Mouse (Mus musculus) heart, embryonic 16.5 days (tissue): Measurements from ENCODE around the gene Gm37240. TPM values are rescaled to one million over a fixed set of nuclear protein-coding genes. Genes with fewer than 3 reads are reported as not detected.

ENCODE experiments used
- ATAC-seq: fragments of 200-750 bp; cut with Nextera tagmentation; replicated peaks from 2 replicates; pipeline ENCODE4 v1.8.0; 2017; ENCODE audit warnings: moderate number of reproducible peaks; ENCODE audit not compliant: insufficient read depth, low FRiP score; ENCODE audit errors: extremely low read depth
- H3K27ac ChIP-seq: fragments of 300-500 bp; sonication (generic); 2 replicates; pipeline ENCODE4 v1.5.1; 2014; ENCODE audit warnings: mild to moderate bottlenecking, low read length, control low read depth, moderate library complexity
- H3K27me3 ChIP-seq: fragments of 300-500 bp; sonication (generic); 2 replicates; pipeline ENCODE4 v1.6.1; 2014; ENCODE audit warnings: low read length, mixed read lengths; ENCODE audit not compliant: control insufficient read depth, insufficient read depth
- H3K36me3 ChIP-seq: fragments of 300-500 bp; sonication (generic); 2 replicates; pipeline ENCODE4 v1.6.1; 2014; ENCODE audit not compliant: control insufficient read depth, insufficient read depth
- H3K4me1 ChIP-seq: fragments of 300-500 bp; sonication (generic); 2 replicates; pipeline ENCODE4 v1.6.1; 2014; ENCODE audit warnings: low read length, mixed read lengths; ENCODE audit not compliant: control insufficient read depth, insufficient read depth
- H3K4me2 ChIP-seq: fragments of 300-500 bp; sonication (generic); 2 replicates; pipeline ENCODE4 v1.6.1; 2014; ENCODE audit warnings: low read depth, mild to moderate bottlenecking, control low read depth, low read length
- H3K4me3 ChIP-seq: fragments of 300-500 bp; sonication (generic); 2 replicates; pipeline ENCODE4 v1.5.1; 2014; ENCODE audit warnings: mild to moderate bottlenecking, control low read depth, low read length
- H3K9ac ChIP-seq: fragments of 300-500 bp; sonication (generic); 2 replicates; pipeline ENCODE4 v1.6.1; 2014; ENCODE audit warnings: low read length, control low read depth
- H3K9me3 ChIP-seq: fragments of 300-500 bp; sonication (generic); replicated peaks from 2 replicates; pipeline ENCODE4 v1.6.1; 2016; ENCODE audit warnings: low read length; ENCODE audit not compliant: control insufficient read depth
- WGBS: fragments of 180-500 bp; shearing (Covaris S2); extraction: QIAGEN DNeasy Blood & Tissue Kit; methylation state at CpG from one replicate; pipeline ENCODE4 v1.1.7; 2014; 5-methylcytosine and 5-hydroxymethylcytosine counted together
- polyA plus RNA-seq: library from polyadenylated mRNA; unstranded; fragments of >200 nt; fragmentation: Nextera tagmentation; extraction: Ambion mirVana; gene quantifications from 2 replicates; pipeline ENCODE4 v1.2.1, GENCODE M21; 2015

Gm37240 gene
- polyA plus RNA-seq, 1 experiment from 2014 or later = 18.4 TPM

DNA sequence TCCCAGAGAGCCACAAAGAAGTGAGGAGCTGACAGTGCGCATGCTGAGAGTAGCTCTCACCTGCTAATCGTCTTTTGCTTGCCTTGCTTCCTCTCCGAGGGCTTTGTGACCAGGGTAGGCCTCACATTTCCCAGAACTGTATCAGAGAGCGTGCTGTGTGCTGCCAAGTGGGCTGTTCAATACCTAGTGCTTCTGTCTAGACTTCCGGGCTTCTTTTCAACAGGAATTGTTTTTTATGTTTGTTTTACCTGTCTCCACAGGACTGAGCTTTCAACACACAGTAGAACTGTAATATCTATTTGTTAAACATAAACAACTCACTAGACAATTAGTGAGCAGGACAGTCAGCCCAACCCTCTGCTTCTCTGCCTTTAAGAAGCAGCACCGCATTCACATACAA is 42.0 kb downstream of the Gm37240 start:
- H3K27ac ChIP-seq = no peak overlapping the region
- no peak overlapping the region for H3K4me3 ChIP-seq
- 74% methylated on average over 6 of the region's 6 CpGs for WGBS
- no peaks in the 10 kb centered on the region for H3K27me3 ChIP-seq
- H3K36me3 ChIP-seq = no peaks in the 10 kb centered on the region
- no peak overlapping the region for H3K4me2 ChIP-seq
- H3K9me3 ChIP-seq = no peaks in the 10 kb centered on the region; the same call in 1 of the 2 replicates
- no peak for ATAC-seq
- no peak overlapping the region for H3K9ac ChIP-seq
- peaks cover 20% of the 10 kb centered on the region for H3K4me1 ChIP-seq

DNA sequence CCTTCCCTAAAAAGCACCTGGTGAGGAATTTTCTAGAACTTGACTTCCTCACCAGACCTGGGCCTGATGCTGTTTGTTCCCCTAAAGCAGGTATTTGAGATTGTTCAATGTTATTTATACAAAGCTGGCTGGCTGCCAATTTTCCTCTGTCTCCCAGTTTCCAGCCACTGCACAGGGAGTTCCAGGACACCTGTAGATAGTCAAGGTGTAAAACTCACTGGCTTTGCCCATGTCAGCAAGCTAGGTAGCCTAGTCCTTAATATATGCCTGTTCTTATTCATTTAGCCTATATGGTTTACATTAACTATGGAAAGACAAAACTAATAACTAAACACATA is 44.5 kb downstream of the Gm37240 start:
- Histone ChIP-seq H3K9ac (no peak overlapping the region), H3K27me3 (no peaks in the 10 kb centered on the region), H3K9me3 (no peaks in the 10 kb centered on the region; the same call in 1 of the 2 replicates), H3K36me3 (no peaks in the 10 kb centered on the region), H3K27ac (peak overlapping the region; percentile 90), H3K4me1 (peaks cover 24% of the 10 kb centered on the region), H3K4me3 (no peak overlapping the region), H3K4me2 (peak overlapping the region; percentile 41; the same call in 1 of the 2 replicates)
- no peak for ATAC-seq

DNA sequence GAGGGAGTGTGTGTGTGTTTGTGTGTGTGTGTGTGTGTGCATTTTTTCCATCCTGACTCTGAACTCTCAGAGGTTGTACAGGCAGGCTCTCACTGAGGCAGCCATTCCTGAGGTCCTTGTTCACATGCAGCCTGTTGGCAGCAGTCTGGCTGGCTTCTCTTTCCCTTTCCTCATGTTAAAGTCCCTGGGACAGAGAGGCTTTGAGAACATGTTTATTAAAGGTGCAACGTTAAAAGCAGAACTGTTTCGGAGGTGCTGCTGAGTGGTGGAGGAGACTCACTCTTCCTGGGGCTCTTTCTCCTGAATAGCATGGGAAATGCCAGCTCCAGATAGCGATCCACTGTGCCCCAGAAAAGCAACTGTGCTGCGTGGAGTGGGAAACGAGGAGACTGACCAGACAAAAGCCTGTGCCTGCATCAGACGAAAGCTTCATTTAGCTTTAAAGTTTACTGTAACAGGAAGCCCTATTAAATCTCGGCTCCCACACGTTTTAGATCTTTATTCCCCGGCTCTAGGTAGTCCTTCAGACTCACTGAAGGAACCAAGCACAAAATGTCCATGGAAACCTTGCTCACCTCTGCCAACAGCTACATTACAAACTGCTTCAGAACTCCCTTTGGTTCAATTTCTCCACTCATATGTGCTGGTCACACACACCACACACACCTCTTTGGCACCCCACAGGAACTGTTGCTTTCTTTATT is 45.0 kb downstream of the Gm37240 start:
- H3K9me3 ChIP-seq = no peaks in the 10 kb centered on the region; the same call in 1 of the 2 replicates
- H3K4me2 ChIP-seq = peak overlapping the region; percentile 41
- no peaks in the 10 kb centered on the region for H3K27me3 ChIP-seq
- no peak; the same call in 1 of the 2 replicates for ATAC-seq
- no peak overlapping the region for H3K4me3 ChIP-seq
- H3K4me1 ChIP-seq = peaks cover 27% of the 10 kb centered on the region
- 24% methylated on average over 9 of the region's 9 CpGs for WGBS
- peak overlapping the region; percentile 90 for H3K27ac ChIP-seq
- H3K9ac ChIP-seq = peak overlapping the region; percentile 57
- no peaks in the 10 kb centered on the region for H3K36me3 ChIP-seq

DNA sequence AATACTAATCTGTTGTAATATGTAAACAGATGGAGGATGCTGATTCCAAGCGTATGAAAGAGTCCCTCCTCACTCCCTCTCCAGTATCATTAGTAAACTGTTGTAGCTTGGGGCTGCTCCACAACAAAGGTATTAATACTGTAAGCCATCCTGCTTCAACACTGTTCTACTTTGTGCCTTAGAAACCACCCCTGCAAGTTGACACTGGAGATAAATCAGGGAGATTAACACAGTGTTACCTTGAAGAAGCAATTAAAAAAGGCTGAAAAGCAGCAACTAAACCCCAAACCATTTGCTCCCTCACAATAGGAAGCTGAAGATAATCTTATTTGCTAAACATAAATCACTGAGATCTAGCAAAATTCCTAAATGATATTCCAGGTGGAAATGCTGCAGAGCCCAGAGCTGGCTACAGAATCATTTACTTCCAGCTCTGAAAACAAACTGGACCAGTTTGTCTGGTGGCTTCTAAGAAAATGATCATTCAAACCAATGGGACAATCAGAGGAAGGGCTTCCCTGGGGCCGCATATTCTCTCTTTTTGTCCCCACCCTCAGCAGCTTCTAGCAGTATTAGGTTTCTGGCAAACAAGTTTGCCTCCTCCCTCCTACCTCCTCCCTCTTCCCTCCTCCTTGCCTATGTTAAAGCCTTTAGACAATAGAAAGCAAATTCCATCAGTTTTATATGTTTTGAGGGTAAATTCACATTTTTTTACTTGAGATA is 45.7 kb downstream of the Gm37240 start:
- H3K27ac ChIP-seq = peak overlapping the region; percentile 90
- no peak overlapping the region; the same call in 1 of the 2 replicates for H3K4me2 ChIP-seq
- no peak for ATAC-seq
- no peaks in the 10 kb centered on the region; the same call in 1 of the 2 replicates for H3K9me3 ChIP-seq
- 46% methylated on average over 2 of the region's 2 CpGs for WGBS
- peaks cover 27% of the 10 kb centered on the region for H3K4me1 ChIP-seq
- no peak overlapping the region for H3K4me3 ChIP-seq
- no peaks in the 10 kb centered on the region for H3K27me3 ChIP-seq
- H3K9ac ChIP-seq = peak overlapping the region; percentile 57
- no peaks in the 10 kb centered on the region for H3K36me3 ChIP-seq

DNA sequence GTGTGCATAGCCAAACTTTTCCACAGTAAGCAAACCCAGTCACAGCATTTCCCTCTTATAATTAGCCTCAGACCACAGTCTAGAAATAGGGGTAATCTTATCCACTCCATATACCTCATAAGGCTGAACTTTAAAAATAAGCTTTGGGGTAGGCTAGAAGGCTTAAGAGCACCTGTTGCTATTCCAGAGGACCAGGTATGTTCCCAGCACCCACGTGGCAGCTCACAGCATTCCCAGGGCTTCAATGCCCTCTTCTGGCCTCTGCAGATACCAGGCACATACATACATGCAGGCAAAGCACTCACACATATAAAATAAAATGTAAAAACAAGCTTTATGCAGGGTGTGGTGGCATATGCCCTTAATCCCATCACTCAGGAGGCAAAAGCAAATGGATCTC is 53.7 kb downstream of the Gm37240 start:
- peaks cover 10% of the 10 kb centered on the region for H3K4me1 ChIP-seq
- H3K36me3 ChIP-seq = no peaks in the 10 kb centered on the region
- WGBS = 74% methylated on average over 1 of the region's 1 CpGs
- ATAC-seq = no peak
- no peak overlapping the region for H3K4me2 ChIP-seq
- H3K27me3 ChIP-seq = no peaks in the 10 kb centered on the region
- no peak overlapping the region for H3K9ac ChIP-seq
- 0 out of 2 replicates have a peak, but pooled peaks cover 3% of the 10 kb centered on the region for H3K9me3 ChIP-seq
- H3K27ac ChIP-seq = no peak overlapping the region
- no peak overlapping the region for H3K4me3 ChIP-seq

DNA sequence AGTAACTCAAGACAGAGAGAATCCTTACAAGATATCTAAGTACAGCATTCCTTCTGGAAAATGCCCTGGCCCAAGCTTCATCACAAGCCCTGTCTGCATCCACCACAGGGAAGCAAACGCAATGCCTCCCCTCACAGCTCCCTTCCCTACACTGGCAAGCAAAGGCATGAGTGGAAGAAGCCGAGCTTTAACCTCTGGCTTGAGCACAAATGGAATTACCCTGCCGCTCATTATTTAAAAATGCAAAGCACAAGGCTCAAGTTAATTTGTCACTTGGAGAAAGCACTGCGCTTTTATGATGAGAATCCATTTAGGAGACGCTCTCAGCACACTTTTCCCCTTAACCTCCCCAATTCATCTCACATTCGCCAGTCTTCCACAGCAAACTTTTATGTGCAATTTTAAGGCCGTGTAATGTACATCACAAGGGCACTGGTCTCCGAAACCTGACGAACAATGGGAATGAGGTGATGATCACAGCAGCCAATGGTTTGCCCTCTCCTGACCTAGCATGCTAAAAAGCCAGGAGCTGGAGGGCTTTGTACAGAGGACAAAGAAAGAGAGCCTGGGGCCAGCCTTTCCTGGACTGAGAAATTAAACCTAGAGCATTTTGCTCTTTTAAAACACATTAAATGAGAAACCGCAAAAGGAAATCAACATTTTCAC is 54.7 kb downstream of the Gm37240 start:
- 0 out of 2 replicates have a peak, but pooled peaks cover 3% of the 10 kb centered on the region for H3K9me3 ChIP-seq
- no peak overlapping the region for H3K4me2 ChIP-seq
- H3K27ac ChIP-seq = no peak overlapping the region
- no peaks in the 10 kb centered on the region for H3K36me3 ChIP-seq
- H3K9ac ChIP-seq = no peak overlapping the region
- peaks cover 1% of the 10 kb centered on the region for H3K4me1 ChIP-seq
- ATAC-seq = no peak
- 85% methylated on average over 10 of the region's 10 CpGs for WGBS
- H3K4me3 ChIP-seq = no peak overlapping the region
- H3K27me3 ChIP-seq = no peaks in the 10 kb centered on the region

DNA sequence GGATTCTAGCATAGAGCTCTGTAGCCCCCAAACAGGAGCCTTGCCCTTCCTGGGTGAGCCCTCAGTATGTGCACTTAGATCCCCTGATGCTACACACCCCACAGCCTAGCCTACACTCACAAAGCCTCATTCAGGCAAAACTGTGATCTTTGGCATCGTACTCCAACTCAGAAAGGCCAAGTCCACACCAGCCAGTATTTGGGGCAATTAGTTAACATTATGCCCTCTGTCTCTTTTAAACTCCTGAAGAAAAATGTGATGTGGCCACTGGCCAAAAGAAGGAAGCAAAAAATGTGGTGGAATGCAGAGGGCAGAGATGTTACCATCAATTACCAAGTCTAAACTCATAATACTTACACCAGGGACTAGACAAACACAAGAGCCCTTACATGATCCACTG is 55.5 kb downstream of the Gm37240 start:
- no peak for ATAC-seq
- no peak overlapping the region for H3K4me3 ChIP-seq
- H3K27me3 ChIP-seq = no peaks in the 10 kb centered on the region
- 0 out of 2 replicates have a peak, but pooled peaks cover 3% of the 10 kb centered on the region for H3K9me3 ChIP-seq
- H3K4me2 ChIP-seq = no peak overlapping the region
- WGBS = 84% methylated on average over 1 of the region's 1 CpGs
- H3K9ac ChIP-seq = no peak overlapping the region
- H3K36me3 ChIP-seq = no peaks in the 10 kb centered on the region
- H3K27ac ChIP-seq = no peak overlapping the region
- peaks cover 3% of the 10 kb centered on the region for H3K4me1 ChIP-seq

DNA sequence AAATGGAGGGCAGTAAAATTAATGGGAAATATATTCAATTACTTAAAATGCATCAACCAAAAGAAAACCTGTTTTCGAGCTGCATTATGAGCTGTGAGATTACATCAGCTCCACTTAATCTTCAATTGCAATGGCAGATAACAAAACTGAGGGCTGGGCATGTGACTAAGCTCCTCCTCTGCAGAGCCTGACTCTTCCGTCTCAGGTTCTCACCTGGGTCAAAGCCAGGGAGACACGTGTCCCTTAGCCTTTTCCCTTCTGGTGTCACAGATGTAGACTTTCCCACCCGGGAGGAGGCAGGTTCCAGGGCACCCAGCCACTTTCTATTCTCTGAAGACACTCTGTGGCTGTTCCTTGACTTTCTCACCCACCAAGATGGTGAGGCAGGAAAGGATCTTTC is 58.3 kb downstream of the Gm37240 start:
- H3K4me3 ChIP-seq = no peak overlapping the region
- no peak for ATAC-seq
- H3K36me3 ChIP-seq = no peaks in the 10 kb centered on the region
- no peak overlapping the region for H3K9ac ChIP-seq
- peaks cover 3% of the 10 kb centered on the region for H3K4me1 ChIP-seq
- no peak overlapping the region for H3K4me2 ChIP-seq
- H3K9me3 ChIP-seq = 0 out of 2 replicates have a peak, but pooled peaks cover 3% of the 10 kb centered on the region
- H3K27me3 ChIP-seq = no peaks in the 10 kb centered on the region
- 50% methylated on average over 4 of the region's 4 CpGs for WGBS
- H3K27ac ChIP-seq = no peak overlapping the region

DNA sequence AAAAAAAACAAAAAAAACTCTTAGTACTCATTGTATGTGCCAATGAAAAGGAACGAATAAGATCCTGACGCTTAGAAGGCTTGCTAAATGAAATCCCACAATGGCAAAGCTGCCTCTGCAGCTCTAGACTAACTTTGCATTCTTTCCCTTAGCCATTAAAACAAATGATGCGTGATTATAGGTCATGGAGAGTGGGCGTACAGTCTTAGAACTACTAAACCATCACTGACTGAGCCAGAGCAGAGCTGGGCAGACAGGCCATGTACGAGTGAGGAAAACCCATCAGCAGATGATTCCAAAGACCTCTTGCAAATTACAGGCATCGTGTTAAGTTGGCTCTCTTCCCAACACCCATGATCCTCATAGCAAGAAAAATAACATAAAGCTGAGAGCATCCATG is 59.5 kb downstream of the Gm37240 start:
- H3K9me3 ChIP-seq = 0 out of 2 replicates have a peak, but pooled peaks cover 3% of the 10 kb centered on the region
- no peaks in the 10 kb centered on the region for H3K27me3 ChIP-seq
- H3K4me3 ChIP-seq = no peak overlapping the region
- peaks cover 3% of the 10 kb centered on the region for H3K4me1 ChIP-seq
- H3K27ac ChIP-seq = no peak overlapping the region
- H3K9ac ChIP-seq = no peak overlapping the region
- WGBS = 73% methylated on average over 6 of the region's 6 CpGs
- no peak overlapping the region for H3K4me2 ChIP-seq
- no peak for ATAC-seq
- H3K36me3 ChIP-seq = no peaks in the 10 kb centered on the region
